22 mouse cellular contexts compared by ENCODE assay signal in the genomic region with DNA sequence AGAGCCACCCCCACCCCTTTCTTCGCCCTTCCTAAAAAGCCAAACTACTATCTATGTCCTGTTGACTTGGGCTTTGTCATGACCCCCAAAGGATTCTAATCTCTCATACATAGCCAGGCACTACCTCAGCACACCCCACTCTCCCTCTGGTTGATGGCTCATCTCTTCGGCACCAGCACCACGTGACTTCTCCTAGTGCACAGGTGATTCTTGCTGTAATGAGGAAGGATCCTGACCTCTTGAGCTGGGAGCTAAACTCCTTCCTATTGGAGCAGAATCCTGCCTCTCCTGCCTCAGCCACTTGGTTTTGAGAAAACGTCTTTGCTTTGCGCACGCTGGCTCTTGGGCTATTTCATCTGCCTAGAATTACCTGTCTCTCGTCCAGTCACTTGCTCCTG. TPM values are rescaled to one million over a fixed set of nuclear protein-coding genes. Genes with fewer than 3 reads are reported as not detected.
A peak's percentile ranks its signal among the peaks of the same experiment; 100 is the strongest.
DNase-seq lines count a peak whose midpoint lies in the region; ATAC-seq and TF ChIP-seq lines count a peak whose summit lies in the region.
"Had no signal": no experiment of that assay in that cellular context is flagged by ENCODE, and none has a peak within 500 bp of the region (broad histone marks: within the 10 kb centered on the region; RNA-seq: fewer than 3 reads in every experiment).

No protein-coding gene starts in this region.

- H3K36me3 ChIP-seq in liver, embryonic 12.5 days: no peaks in the 10 kb centered on the region
- H3K36me3 ChIP-seq in liver, embryonic 11.5 days (ENCODE audit: control insufficient read depth, insufficient read depth, low read length): no peaks in the 10 kb centered on the region
- H3K36me3 ChIP-seq in intestine, postnatal 0 days (ENCODE audit: control insufficient read depth, insufficient read depth): no peaks in the 10 kb centered on the region
- H3K36me3 ChIP-seq in stomach, embryonic 15.5 days: no peaks in the 10 kb centered on the region
- H3K36me3 ChIP-seq: embryonic facial prominence, embryonic 10.5 days; G1E; heart, embryonic 13.5 days had no signal

- peaks cover 54% of the 10 kb centered on the region for H3K4me1 ChIP-seq in liver, embryonic 12.5 days
- H3K4me1 ChIP-seq in liver, embryonic 11.5 days (replicated peaks; ENCODE audit: control insufficient read depth, insufficient read depth, low read length): peaks cover 24% of the 10 kb centered on the region
- H3K4me1 ChIP-seq in intestine, postnatal 0 days (replicated peaks; ENCODE audit: control insufficient read depth, insufficient read depth, low read length): peaks cover 36% of the 10 kb centered on the region
- peaks cover 30% of the 10 kb centered on the region for H3K4me1 ChIP-seq in stomach, embryonic 15.5 days

- no peaks in the 10 kb centered on the region for H3K27me3 ChIP-seq in liver, embryonic 12.5 days (replicated peaks)
- no peaks in the 10 kb centered on the region for H3K27me3 ChIP-seq in liver, embryonic 11.5 days (replicated peaks; ENCODE audit: control insufficient read depth, insufficient read depth, low read length)
- no peaks in the 10 kb centered on the region for H3K27me3 ChIP-seq in intestine, postnatal 0 days (replicated peaks; ENCODE audit: control insufficient read depth, insufficient read depth, low read length)
- no peaks in the 10 kb centered on the region for H3K27me3 ChIP-seq in stomach, embryonic 15.5 days (replicated peaks)
- H3K27me3 ChIP-seq: heart, embryonic 13.5 days had no signal

- intact Hi-C loops in heart, postnatal 36 days (cut with DNase I): no loop called here

- TF ChIP-seq CTCF in intestine, postnatal 0 days (IDR thresholded peaks at IDR 0.05; ENCODE audit: low read depth): no peak

- H3K27ac ChIP-seq in liver, embryonic 12.5 days: 0 out of 2 replicates have a peak overlapping the region, but pooled peaks have one; percentile 18
- no peak overlapping the region for H3K27ac ChIP-seq in liver, embryonic 11.5 days (ENCODE audit: low read depth, low read length)
- H3K27ac ChIP-seq in intestine, postnatal 0 days (ENCODE audit: low read depth, low read length): peak overlapping the region; percentile 93
- peak overlapping the region; percentile 82; the same call in 1 of the 2 replicates for H3K27ac ChIP-seq in stomach, embryonic 15.5 days
- H3K27ac ChIP-seq: embryonic facial prominence, embryonic 10.5 days; gastrocnemius, adult 2 months; heart, embryonic 13.5 days had no signal

- no peak overlapping the region for H3K4me3 ChIP-seq in liver, embryonic 12.5 days
- H3K4me3 ChIP-seq in liver, embryonic 11.5 days (ENCODE audit: low read depth, low read length): no peak overlapping the region
- no peak overlapping the region for H3K4me3 ChIP-seq in intestine, postnatal 0 days (ENCODE audit: low read depth, low read length)
- H3K4me3 ChIP-seq in stomach, embryonic 15.5 days (replicated peaks): no peak overlapping the region
- H3K4me3 ChIP-seq: embryonic facial prominence, embryonic 10.5 days; gastrocnemius, adult 2 months; heart, embryonic 13.5 days; layer of hippocampus, adult 2 months had no signal

- no peak for ATAC-seq in liver, embryonic 12.5 days
- ATAC-seq in liver, embryonic 11.5 days (replicated peaks; ENCODE audit: low FRiP score): no peak
- peak; percentile 83 for ATAC-seq in intestine, postnatal 0 days
- 0 out of 2 replicates have a peak, but pooled peaks have one; percentile 12 for ATAC-seq in stomach, embryonic 15.5 days (ENCODE audit: insufficient read depth, low FRiP score, low read depth)
- ATAC-seq: hindbrain, embryonic 16.5 days had no signal

- DNase-seq in liver, embryonic 11.5 days (ENCODE audit: low spot score): no peak
- DNase-seq in ZHBTc4 (ENCODE audit: low read depth, low spot score): peak; percentile 53
- no peak for DNase-seq in heart, postnatal 36 days
- no peak for DNase-seq in heart, adult 8-10 months (ENCODE audit: low spot score)
- DNase-seq in ovary, postnatal 14 days (ENCODE audit: low spot score): no peak
- DNase-seq: adrenal gland, postnatal 36 days; cerebellum, postnatal 25 days; gastrocnemius, adult 2 months; heart, postnatal 4 days; layer of hippocampus, postnatal 36 days; liver, postnatal 0 days; retina, postnatal 1 day; thymus, adult 18-20 months; thymus, postnatal 4 days had no signal

- no peak overlapping the region for H3K9ac ChIP-seq in liver, embryonic 12.5 days
- no peak overlapping the region for H3K9ac ChIP-seq in liver, embryonic 11.5 days (ENCODE audit: low read depth, low read length)
- H3K9ac ChIP-seq in intestine, postnatal 0 days (ENCODE audit: low read depth, low read length): no peak overlapping the region
- H3K9ac ChIP-seq in stomach, embryonic 15.5 days: no peak overlapping the region
- H3K9ac ChIP-seq: heart, embryonic 13.5 days; liver, postnatal 0 days had no signal

- no peaks in the 10 kb centered on the region for H3K9me3 ChIP-seq in liver, embryonic 12.5 days (replicated peaks)
- no peaks in the 10 kb centered on the region for H3K9me3 ChIP-seq in liver, embryonic 11.5 days (ENCODE audit: control insufficient read depth, low read length)
- no peaks in the 10 kb centered on the region for H3K9me3 ChIP-seq in intestine, postnatal 0 days (ENCODE audit: control insufficient read depth)
- H3K9me3 ChIP-seq in stomach, embryonic 15.5 days: no peaks in the 10 kb centered on the region
- H3K9me3 ChIP-seq: embryonic facial prominence, embryonic 10.5 days; G1E; heart, embryonic 13.5 days had no signal

- H3K4me2 ChIP-seq in liver, embryonic 12.5 days: no peak overlapping the region
- H3K4me2 ChIP-seq in liver, embryonic 11.5 days: no peak overlapping the region
- H3K4me2 ChIP-seq in intestine, postnatal 0 days (replicated peaks; ENCODE audit: low read depth): 0 out of 2 replicates have a peak overlapping the region, but pooled peaks have one; percentile 9
- H3K4me2 ChIP-seq in stomach, embryonic 15.5 days: no peak overlapping the region
- H3K4me2 ChIP-seq: heart, embryonic 13.5 days had no signal

- WGBS in liver, embryonic 12.5 days (ENCODE audit: insufficient replicate concordance): 70% methylated on average over 7 of the region's 7 CpGs
- WGBS in liver, embryonic 11.5 days: 71% methylated on average over 7 of the region's 7 CpGs
- WGBS in intestine, postnatal 0 days: 43% methylated on average over 7 of the region's 7 CpGs
- WGBS in stomach, embryonic 15.5 days: 76% methylated on average over 7 of the region's 7 CpGs

RNA-seq across cellular contexts. Expression of a gene that starts 12.3 kb away (rescaled TPM):
- 18.0 and 19.4 TPM in 2 replicates for polyA plus RNA-seq in liver, embryonic 12.5 days (2016; fragmentation: Nextera tagmentation; extraction: Ambion mirVana)
- 24.9 and 25.3 TPM in 2 replicates for polyA plus RNA-seq in liver, embryonic 11.5 days (2014; fragmentation: Nextera tagmentation; extraction: Ambion mirVana)
- polyA plus RNA-seq in intestine, postnatal 0 days (2015; fragmentation: Nextera tagmentation; extraction: Ambion mirVana): 81.7 and 86.9 TPM in 2 replicates
- 26.6 and 29.0 TPM in 2 replicates for polyA plus RNA-seq in stomach, embryonic 15.5 days (2015; fragmentation: Nextera tagmentation; extraction: Ambion mirVana)
- total RNA-seq in heart, postnatal 36 days (2021): 10 to 100 TPM; 33.7 to 34.2 TPM
- total RNA-seq in heart, adult 8-10 months (2022): 10 to 100 TPM; 25.4 to 29.3 (median 27.4) TPM

RNA-seq across cellular contexts. Expression of a gene that starts 52.4 kb away (rescaled TPM):
- polyA plus RNA-seq in liver, embryonic 12.5 days (2016; fragmentation: Nextera tagmentation; extraction: Ambion mirVana): 0.10 and 0.13 TPM in 2 replicates
- 0.18 and 0.25 TPM in 2 replicates for polyA plus RNA-seq in liver, embryonic 11.5 days (2014; fragmentation: Nextera tagmentation; extraction: Ambion mirVana)
- 2.6 and 2.8 TPM in 2 replicates for polyA plus RNA-seq in intestine, postnatal 0 days (2015; fragmentation: Nextera tagmentation; extraction: Ambion mirVana)
- polyA plus RNA-seq in stomach, embryonic 15.5 days (2015; fragmentation: Nextera tagmentation; extraction: Ambion mirVana): 2.3 and 2.9 TPM in 2 replicates
- total RNA-seq in heart, postnatal 36 days (2021): under 1 TPM in 1 of 2 experiments, not detected in 1; 0.14 TPM
- total RNA-seq in heart, adult 8-10 months (2022): under 1 TPM; 0.09 to 0.34 (median 0.16) TPM
- polyA plus RNA-seq: G1E had no signal

Comparison
In these comparisons a context has a peak if more than half of its experiments do, and no peak if none do; other contexts are left out.
1. ATAC-seq: peak in intestine, postnatal 0 days (single experiment) and stomach, embryonic 15.5 days (single experiment); none in liver, embryonic 12.5 days (single experiment) and liver, embryonic 11.5 days (single experiment).